Mouse (Mus musculus): ENCODE data around the gene Arhgef19. TPM values are rescaled to one million over a fixed set of nuclear protein-coding genes. Genes with fewer than 3 reads are reported as not detected.

Arhgef19 gene
- total and polyA plus RNA-seq, 3 experiments = 0.78 TPM; not detected in 2

GRCm38 (mm10) chr4:141214337-141214851, 24.9 kb upstream of the Arhgef19 start:
- TF ChIP-seq RAD21 (IDR thresholded peaks at IDR 0.05; ENCODE audit: low read depth, low read length) = peak; percentile 24
- TF ChIP-seq MAZ (IDR thresholded peaks at IDR 0.05; ENCODE audit: low read depth, low read length) = 0 out of 2 replicates have a peak, but pooled peaks have one; percentile 38
- TF ChIP-seq MAX (IDR thresholded peaks at IDR 0.05; ENCODE audit: low read length) = peak; percentile 77
- TF ChIP-seq EP300 (IDR thresholded peaks at IDR 0.05; ENCODE audit: low read depth in 1 of 2, low read length in 2 of 2) = no peak
- TF ChIP-seq MYC (IDR thresholded peaks at IDR 0.05; ENCODE audit: low read depth, low read length) = peak; percentile 48; the same call in 1 of the 2 replicates
- no peak for TF ChIP-seq ZMIZ1 (IDR thresholded peaks at IDR 0.05; ENCODE audit: low read depth, low read length)
- peak; percentile 67 for TF ChIP-seq SIN3A (IDR thresholded peaks at IDR 0.05; ENCODE audit: low read length)
- TF ChIP-seq TBP (IDR thresholded peaks at IDR 0.05; ENCODE audit: low read depth, low read length) = no peak
- peak; percentile 82 for TF ChIP-seq MXI1 (IDR thresholded peaks at IDR 0.05; ENCODE audit: low read depth, low read length)
- TF ChIP-seq USF1 (IDR thresholded peaks at IDR 0.05; ENCODE audit: low read depth, low read length) = peak; percentile 41; the same call in 1 of the 2 replicates
- TF ChIP-seq GABPA (IDR thresholded peaks at IDR 0.05; ENCODE audit: low read depth, low read length) = no peak
- TF ChIP-seq CTCF (IDR thresholded peaks at IDR 0.05 in 2 of 3, conservative IDR thresholded peaks at IDR 0.05 in 1 of 3; ENCODE audit: control insufficient read depth in 1 of 3, insufficient read depth in 1 of 3, low read depth in 2 of 3, low read length in 3 of 3, poor library complexity in 1 of 3, severe bottlenecking in 1 of 3) = peak; percentile 53 to 74 (median 72)
- no peak for TF ChIP-seq POLR2AphosphoS2 (IDR thresholded peaks at IDR 0.05; ENCODE audit: low read length)
- TF ChIP-seq SMC3 (IDR thresholded peaks at IDR 0.05; ENCODE audit: low read depth, low read length) = peak; percentile 62
- H3K9me3 ChIP-seq (replicated peaks; ENCODE audit: insufficient read depth, low read length) = no peaks in the 10 kb centered on the region
- H3K27ac ChIP-seq (ENCODE audit: control insufficient read depth, low read depth, low read length) = peak overlapping the region; percentile 20; the same call in 1 of the 2 replicates
- H3K4me1 ChIP-seq (ENCODE audit: control insufficient read depth in 1 of 2, insufficient read depth in 2 of 2, low read length in 2 of 2) = peaks cover 0 to 8% of the 10 kb centered on the region in 2 experiments; a peak in 1 of 4 replicates
- H3K9ac ChIP-seq (ENCODE audit: control insufficient read depth, low read depth, low read length, poor library complexity, severe bottlenecking) = peak overlapping the region; percentile 69
- DNase-seq (ENCODE audit: low read depth, low spot score) = peak; percentile 79
- H3K79me2 ChIP-seq (ENCODE audit: control insufficient read depth, insufficient read depth, low read length, poor library complexity) = no peaks in the 10 kb centered on the region; the same call in 1 of the 2 replicates
- H3K27me3 ChIP-seq (ENCODE audit: control insufficient read depth in 1 of 2, insufficient read depth in 2 of 2, low read length in 2 of 2) = no peaks in the 10 kb centered on the region
- H3K36me3 ChIP-seq (ENCODE audit: control insufficient read depth in 1 of 2, insufficient read depth in 2 of 2, low read length in 2 of 2) = peaks cover 0 to 2% of the 10 kb centered on the region in 2 experiments; a peak in 1 of 4 replicates
- H3K4me3 ChIP-seq (ENCODE audit: control insufficient read depth in 1 of 2, insufficient read depth in 1 of 2, low read depth in 2 of 2, low read length in 2 of 2) = peak overlapping the region; percentile 75 to 89

GRCm38 (mm10) chr4:141219583-141220213, 19.6 kb upstream of the Arhgef19 start:
- no peak overlapping the region for H3K27ac ChIP-seq (ENCODE audit: control insufficient read depth, low read depth, low read length)
- H3K36me3 ChIP-seq (ENCODE audit: control insufficient read depth in 1 of 2, insufficient read depth in 2 of 2, low read length in 2 of 2) = 0 out of 4 replicates have a peak, but pooled peaks cover 0 to 2% of the 10 kb centered on the region in 2 experiments
- H3K79me2 ChIP-seq (ENCODE audit: control insufficient read depth, insufficient read depth, low read length, poor library complexity) = no peaks in the 10 kb centered on the region
- no peaks in the 10 kb centered on the region for H3K9me3 ChIP-seq (replicated peaks; ENCODE audit: insufficient read depth, low read length)
- no peak for DNase-seq (ENCODE audit: low read depth, low spot score)
- H3K27me3 ChIP-seq (ENCODE audit: control insufficient read depth in 1 of 2, insufficient read depth in 2 of 2, low read length in 2 of 2) = no peaks in the 10 kb centered on the region
- no peak overlapping the region for H3K9ac ChIP-seq (ENCODE audit: control insufficient read depth, low read depth, low read length, poor library complexity, severe bottlenecking)
- no peak overlapping the region for H3K4me3 ChIP-seq (ENCODE audit: control insufficient read depth in 1 of 2, insufficient read depth in 1 of 2, low read depth in 2 of 2, low read length in 2 of 2)
- H3K4me1 ChIP-seq (ENCODE audit: control insufficient read depth in 1 of 2, insufficient read depth in 2 of 2, low read length in 2 of 2) = no peaks in the 10 kb centered on the region
- TF ChIP-seq SMC3 (IDR thresholded peaks at IDR 0.05; ENCODE audit: low read depth, low read length) = no peak
- no peak for TF ChIP-seq MEF2A (IDR thresholded peaks at IDR 0.05; ENCODE audit: extremely low read depth, insufficient replicate concordance, low read depth, low read length, poor library complexity, severe bottlenecking)
- no peak for TF ChIP-seq MYC (IDR thresholded peaks at IDR 0.05; ENCODE audit: low read depth, low read length)
- TF ChIP-seq HCFC1 (IDR thresholded peaks at IDR 0.05; ENCODE audit: low read depth, low read length) = no peak
- no peak for TF ChIP-seq ZKSCAN1 (IDR thresholded peaks at IDR 0.05; ENCODE audit: low read depth, low read length)
- no peak for TF ChIP-seq MAX (IDR thresholded peaks at IDR 0.05; ENCODE audit: low read length)
- TF ChIP-seq SIN3A (IDR thresholded peaks at IDR 0.05; ENCODE audit: low read length) = no peak
- no peak for TF ChIP-seq KAT2A (conservative IDR thresholded peaks at IDR 0.05; ENCODE audit: low read depth, low read length)
- no peak for TF ChIP-seq POLR2AphosphoS2 (IDR thresholded peaks at IDR 0.05; ENCODE audit: low read length)
- no peak for TF ChIP-seq MYB (IDR thresholded peaks at IDR 0.05; ENCODE audit: low read depth, low read length)
- no peak for TF ChIP-seq UBTF (IDR thresholded peaks at IDR 0.05; ENCODE audit: borderline replicate concordance, insufficient read depth, low read depth, low read length)
- no peak for TF ChIP-seq NELFE (IDR thresholded peaks at IDR 0.05; ENCODE audit: low read depth, low read length)
- TF ChIP-seq BHLHE40 (IDR thresholded peaks at IDR 0.05; ENCODE audit: borderline replicate concordance, low read depth, low read length) = no peak
- no peak for TF ChIP-seq GABPA (IDR thresholded peaks at IDR 0.05; ENCODE audit: low read depth, low read length)
- no peak for TF ChIP-seq ETS1 (IDR thresholded peaks at IDR 0.05; ENCODE audit: low read depth, low read length)
- no peak for TF ChIP-seq TBP (IDR thresholded peaks at IDR 0.05; ENCODE audit: low read depth, low read length)
- TF ChIP-seq ZNF384 (IDR thresholded peaks at IDR 0.05; ENCODE audit: low read depth, low read length) = no peak
- TF ChIP-seq JUND (IDR thresholded peaks at IDR 0.05; ENCODE audit: low read depth, low read length) = no peak
- TF ChIP-seq MAZ (IDR thresholded peaks at IDR 0.05; ENCODE audit: low read depth, low read length) = no peak
- TF ChIP-seq CHD1 (IDR thresholded peaks at IDR 0.05; ENCODE audit: low read depth, low read length) = no peak
